Mouse (Mus musculus) embryonic facial prominence, embryonic 15.5 days (tissue): Measurements from ENCODE around the gene Zfp334. TPM values are rescaled to one million over a fixed set of nuclear protein-coding genes. Genes with fewer than 3 reads are reported as not detected.

Source experiments
- ATAC-seq: fragments of 200-750 bp; cut with Nextera tagmentation; 2 replicates; pipeline ENCODE4 v1.8.0; 2017; ENCODE audit warnings: low read depth, moderate TSS enrichment; ENCODE audit not compliant: insufficient number of reproducible peaks, low FRiP score, low TSS enrichment
- H3K27ac ChIP-seq: fragments of 300-500 bp; sonication (generic); replicated peaks from 2 replicates; pipeline ENCODE4 v1.5.1; 2015; ENCODE audit warnings: mild to moderate bottlenecking, inconsistent platforms
- H3K27me3 ChIP-seq: fragments of 300-500 bp; sonication (generic); 2 replicates; pipeline ENCODE4 v1.6.1; 2015; ENCODE audit warnings: inconsistent platforms
- H3K36me3 ChIP-seq: fragments of 300-500 bp; sonication (generic); 2 replicates; pipeline ENCODE4 v1.6.1; 2015; ENCODE audit warnings: mild to moderate bottlenecking, inconsistent platforms
- H3K4me1 ChIP-seq: fragments of 300-500 bp; sonication (generic); 2 replicates; pipeline ENCODE4 v1.6.1; 2015; ENCODE audit warnings: inconsistent platforms
- H3K4me2 ChIP-seq: fragments of 300-500 bp; sonication (generic); replicated peaks from 2 replicates; pipeline ENCODE4 v1.6.1; 2015; ENCODE audit warnings: mild to moderate bottlenecking, inconsistent platforms
- H3K4me3 ChIP-seq: fragments of 300-500 bp; sonication (generic); replicated peaks from 2 replicates; pipeline ENCODE4 v1.5.1; 2015; ENCODE audit warnings: mild to moderate bottlenecking, inconsistent platforms
- H3K9ac ChIP-seq: fragments of 300-500 bp; sonication (generic); 2 replicates; pipeline ENCODE4 v1.6.1; 2015; ENCODE audit warnings: inconsistent platforms
- H3K9me3 ChIP-seq: fragments of 300-500 bp; sonication (generic); replicated peaks from 2 replicates; pipeline ENCODE4 v1.6.1; 2016; ENCODE audit warnings: inconsistent platforms
- WGBS: fragments of 180-500 bp; shearing (Covaris S2); methylation state at CpG from one replicate; pipeline ENCODE4 v1.1.7; 2015; 5-methylcytosine and 5-hydroxymethylcytosine counted together
- polyA plus RNA-seq: library from polyadenylated mRNA; unstranded; fragments of >200 nt; fragmentation: Nextera tagmentation; extraction: Ambion mirVana; gene quantifications from 2 replicates; pipeline ENCODE4 v1.2.1, GENCODE M21; 2015

Gene Zfp334
- polyA plus RNA-seq, 1 experiment from 2014 or later = 7.0 TPM

DNA sequence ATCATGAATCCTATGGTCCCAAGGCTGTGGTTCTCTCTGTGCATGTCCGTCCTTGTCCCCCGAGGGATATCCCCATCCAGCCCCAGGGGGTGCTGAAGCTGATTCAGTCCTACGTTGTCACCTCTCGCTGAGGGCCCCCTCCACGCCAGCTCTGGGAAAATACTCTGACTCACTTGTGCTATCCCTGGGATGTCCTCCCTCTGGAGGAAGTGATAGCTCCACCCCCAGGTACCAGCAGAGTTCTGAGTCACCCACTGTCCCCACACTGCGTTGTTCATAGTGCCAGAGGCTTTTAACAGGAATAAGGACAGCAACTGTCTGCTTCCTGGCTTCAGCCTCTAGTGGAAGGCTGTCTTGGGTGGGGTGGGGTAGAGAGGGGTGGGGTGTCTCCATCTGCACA, 17.3 kb upstream of the Zfp334 start:
- H3K4me1 ChIP-seq = no peaks in the 10 kb centered on the region
- no peak overlapping the region for H3K4me2 ChIP-seq
- WGBS = 55% methylated on average over 6 of the region's 6 CpGs
- H3K27ac ChIP-seq = no peak overlapping the region
- H3K9ac ChIP-seq = no peak overlapping the region
- ATAC-seq = no peak
- no peaks in the 10 kb centered on the region for H3K9me3 ChIP-seq
- no peaks in the 10 kb centered on the region for H3K36me3 ChIP-seq
- no peaks in the 10 kb centered on the region for H3K27me3 ChIP-seq
- H3K4me3 ChIP-seq = no peak overlapping the region

DNA sequence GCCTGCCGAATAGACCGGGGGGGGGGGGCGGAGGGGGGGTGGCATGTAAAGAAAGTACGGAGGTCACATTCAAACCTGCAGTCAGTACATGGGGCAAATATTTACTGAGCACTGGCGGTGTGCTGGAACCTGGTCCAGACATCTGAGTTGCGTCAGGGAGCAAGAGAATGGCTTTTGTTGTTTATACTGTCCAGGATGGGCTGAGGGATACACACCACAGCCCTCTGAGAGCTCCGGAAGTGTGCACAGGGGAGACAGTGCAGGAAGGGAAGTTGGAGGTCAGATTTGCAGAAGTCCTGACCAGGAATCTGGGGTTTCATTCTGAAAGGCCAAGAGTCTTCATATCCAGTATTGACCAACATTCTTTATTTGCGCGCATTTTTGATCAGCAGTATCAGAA, 16.9 kb upstream of the Zfp334 start:
- H3K27me3 ChIP-seq = no peaks in the 10 kb centered on the region

DNA sequence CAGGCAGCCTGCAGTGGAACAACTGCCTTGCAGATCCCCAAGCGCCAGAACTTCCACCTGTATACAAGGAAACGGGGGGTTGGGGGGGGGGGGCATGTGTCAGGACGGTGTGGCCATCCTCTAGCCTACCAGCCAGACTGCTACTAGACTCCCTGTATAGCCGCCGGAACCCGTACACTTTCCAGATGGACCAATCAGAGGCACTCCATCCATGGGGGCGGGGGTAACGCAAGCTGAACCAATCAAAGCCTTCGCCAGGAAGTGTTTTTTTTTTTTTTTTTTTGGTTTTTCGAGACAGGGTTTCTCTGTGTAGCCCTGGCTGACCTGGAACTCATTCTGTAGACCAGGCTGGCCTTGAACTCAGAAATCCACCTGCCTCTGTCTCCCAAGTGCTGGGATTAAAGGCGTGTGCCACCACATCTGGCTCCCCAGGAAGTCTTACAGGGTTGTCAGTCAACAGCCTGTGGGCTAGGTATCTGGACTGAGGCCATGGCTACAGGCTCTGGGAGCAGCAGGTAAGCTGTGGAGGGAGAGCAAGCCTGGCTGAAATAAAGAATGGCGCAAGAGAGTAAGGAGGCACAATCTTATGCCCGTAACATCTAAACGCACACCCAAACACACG, 10.2 kb upstream of the Zfp334 start:
- H3K27me3 ChIP-seq = no peaks in the 10 kb centered on the region
- no peak overlapping the region for H3K4me3 ChIP-seq
- H3K36me3 ChIP-seq = no peaks in the 10 kb centered on the region
- peaks cover 16% of the 10 kb centered on the region for H3K4me1 ChIP-seq
- 62% methylated on average over 15 of the region's 15 CpGs for WGBS
- no peak overlapping the region for H3K9ac ChIP-seq
- H3K9me3 ChIP-seq = no peaks in the 10 kb centered on the region
- no peak for ATAC-seq
- peak overlapping the region; percentile 56; the same call in 1 of the 2 replicates for H3K27ac ChIP-seq
- H3K4me2 ChIP-seq = no peak overlapping the region

More for the DNA sequence above, 16.9 kb upstream of the Zfp334 start:
- Histone ChIP-seq H3K4me1 (no peaks in the 10 kb centered on the region), H3K4me2 (no peak overlapping the region), H3K4me3 (no peak overlapping the region), H3K27ac (no peak overlapping the region), H3K9ac (no peak overlapping the region), H3K36me3 (no peaks in the 10 kb centered on the region), H3K9me3 (no peaks in the 10 kb centered on the region)
- 57% methylated on average over 9 of the region's 9 CpGs for WGBS
- ATAC-seq = no peak

DNA sequence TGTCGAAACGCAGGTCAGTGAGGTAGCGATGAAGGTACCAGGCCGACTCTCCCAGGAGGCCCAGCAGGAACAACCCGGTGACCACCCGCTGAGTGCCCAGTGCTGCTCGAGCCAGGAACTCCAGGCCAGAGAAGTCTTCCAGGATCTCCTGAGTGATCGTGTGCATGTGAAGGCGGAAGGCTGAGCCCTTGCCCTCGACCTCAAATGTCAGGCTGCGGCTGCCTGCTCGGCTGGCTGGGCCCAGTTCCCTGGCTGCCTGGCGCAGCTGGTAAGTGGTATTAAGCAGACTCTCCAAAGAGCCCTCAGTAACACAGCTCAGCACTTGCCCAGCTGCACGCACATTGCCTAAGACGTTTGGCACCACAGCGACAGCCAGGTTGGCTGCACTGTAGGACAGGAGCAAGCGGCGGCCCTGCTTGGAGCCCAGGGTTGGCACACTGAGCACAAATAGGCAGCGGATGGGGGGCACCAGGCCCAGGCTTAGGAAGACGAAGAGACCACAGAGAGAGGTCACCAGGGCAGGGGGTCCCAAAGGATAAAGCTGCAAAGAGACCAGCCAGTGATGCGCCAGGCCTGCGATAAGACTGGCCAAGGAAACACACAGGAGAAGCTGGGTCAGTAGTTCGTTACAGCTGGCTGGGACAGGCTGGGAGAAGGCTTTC, 9.6 kb upstream of the Zfp334 start:
- no peaks in the 10 kb centered on the region for H3K9me3 ChIP-seq
- H3K4me2 ChIP-seq = peak overlapping the region; percentile 24
- no peaks in the 10 kb centered on the region for H3K27me3 ChIP-seq
- WGBS = 50% methylated on average over 23 of the region's 23 CpGs
- H3K9ac ChIP-seq = no peak overlapping the region
- H3K36me3 ChIP-seq = no peaks in the 10 kb centered on the region
- no peak overlapping the region for H3K4me3 ChIP-seq
- peaks cover 16% of the 10 kb centered on the region for H3K4me1 ChIP-seq
- H3K27ac ChIP-seq = peak overlapping the region; percentile 56
- ATAC-seq = 0 out of 2 replicates have a peak, but pooled peaks have one; percentile 8

DNA sequence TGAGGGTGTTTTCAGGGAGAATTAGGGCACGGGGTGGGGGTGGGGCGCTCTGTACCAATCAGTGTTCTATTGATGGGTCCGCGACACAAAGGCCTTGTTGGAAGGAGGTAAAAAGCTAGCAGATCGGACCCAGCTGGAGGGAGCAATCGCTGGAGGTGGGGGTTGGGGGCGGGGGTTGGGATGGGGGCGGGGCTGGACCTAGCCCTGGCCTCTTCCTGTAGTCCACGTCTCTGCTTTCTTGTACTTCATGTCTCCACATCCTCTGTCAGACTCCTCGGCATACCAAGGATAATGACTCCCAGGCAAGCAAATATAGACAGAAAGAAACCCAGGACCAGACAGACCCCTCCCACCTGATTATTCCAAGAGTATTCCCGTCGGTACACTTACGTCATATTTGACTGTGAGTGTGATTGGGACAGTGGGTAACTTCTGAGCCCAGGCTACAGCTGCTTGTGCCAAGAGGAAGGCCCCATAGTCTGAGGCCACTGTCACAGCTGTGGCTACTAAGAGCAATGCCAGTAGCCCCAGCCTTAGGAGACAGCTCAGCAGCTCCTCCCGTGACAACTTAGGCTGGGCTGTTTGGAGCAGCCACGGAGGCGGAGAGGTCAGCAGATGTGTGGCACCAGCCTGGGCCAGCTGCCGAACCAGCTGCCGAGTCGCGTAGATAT, 8.9 kb upstream of the Zfp334 start:
- H3K36me3 ChIP-seq = no peaks in the 10 kb centered on the region
- H3K27me3 ChIP-seq = no peaks in the 10 kb centered on the region
- H3K9ac ChIP-seq = no peak overlapping the region
- peak; percentile 72 for ATAC-seq
- 24% methylated on average over 19 of the region's 20 CpGs for WGBS
- H3K27ac ChIP-seq = peak overlapping the region; percentile 56
- H3K9me3 ChIP-seq = no peaks in the 10 kb centered on the region
- H3K4me2 ChIP-seq = peak overlapping the region; percentile 24
- no peak overlapping the region for H3K4me3 ChIP-seq
- peaks cover 19% of the 10 kb centered on the region for H3K4me1 ChIP-seq

- Histone ChIP-seq H3K4me1 (peaks cover 13% of the 10 kb centered on the region), H3K36me3 (no peaks in the 10 kb centered on the region), H3K4me2 (no peak overlapping the region), H3K9me3 (no peaks in the 10 kb centered on the region), H3K27me3 (no peaks in the 10 kb centered on the region), H3K27ac (no peak overlapping the region), H3K4me3 (no peak overlapping the region), H3K9ac (no peak overlapping the region)
- ATAC-seq = no peak
- WGBS = 69% methylated on average over 4 of the region's 4 CpGs
These were observed 4.1 kb upstream of the Zfp334 start for GRCm38 (mm10) chr2:165392156-165392555.

DNA sequence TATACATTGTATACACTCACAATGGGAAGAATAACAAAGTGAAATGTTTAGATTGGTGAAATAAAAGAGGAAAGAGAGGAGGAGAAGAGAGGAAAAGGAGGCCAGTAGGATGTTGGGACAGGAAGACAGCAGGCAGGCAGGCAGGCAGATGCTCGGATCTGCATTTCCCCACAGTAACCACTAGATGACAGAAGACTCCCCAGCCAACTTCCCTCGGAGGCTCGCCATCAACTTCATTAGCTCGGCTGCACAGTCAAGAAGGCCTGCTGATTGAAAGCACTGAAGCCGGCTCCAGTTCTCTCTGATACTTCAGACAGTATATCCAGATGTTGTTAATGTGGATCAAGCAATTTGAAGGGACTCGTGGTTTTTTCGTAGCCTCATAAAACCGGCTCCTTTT, 3.5 kb upstream of the Zfp334 start:
- Histone ChIP-seq H3K4me2 (no peak overlapping the region), H3K27me3 (no peaks in the 10 kb centered on the region), H3K4me1 (peaks cover 12% of the 10 kb centered on the region), H3K27ac (no peak overlapping the region), H3K9me3 (no peaks in the 10 kb centered on the region), H3K36me3 (0 out of 2 replicates have a peak, but pooled peaks cover 3% of the 10 kb centered on the region), H3K9ac (no peak overlapping the region), H3K4me3 (no peak overlapping the region)
- ATAC-seq = no peak
- WGBS = 6% methylated on average over 8 of the region's 8 CpGs

DNA sequence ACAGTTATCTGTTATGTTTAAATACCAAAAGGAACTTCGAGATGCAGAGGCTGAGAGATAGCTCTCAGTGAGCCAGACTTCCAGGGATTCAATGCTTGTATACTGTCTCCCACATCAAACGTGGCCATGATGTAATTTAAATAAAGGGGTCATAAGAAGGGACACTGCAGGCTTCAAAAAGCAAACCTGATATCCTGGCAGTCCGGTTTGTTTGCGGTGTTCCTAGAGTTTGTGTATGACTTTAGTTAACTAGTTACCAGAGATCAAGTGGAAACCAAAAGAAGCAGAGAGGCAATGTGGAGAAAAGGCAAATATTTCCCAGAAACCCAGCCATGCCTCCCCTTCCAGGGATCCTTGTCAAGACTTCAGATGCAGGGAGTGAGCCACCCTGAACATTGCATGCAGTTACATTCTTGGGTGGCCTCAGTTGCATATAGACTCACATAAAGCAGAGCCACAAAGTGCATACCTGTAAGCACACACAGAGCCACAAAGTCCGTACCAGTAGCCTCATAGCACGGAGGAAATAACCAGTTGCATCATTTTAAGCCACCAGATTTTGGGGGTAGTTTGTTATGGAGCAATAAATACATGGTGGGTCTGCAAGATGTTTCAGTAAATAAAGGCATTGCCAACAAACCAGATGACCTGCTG, 1.4 kb upstream of the Zfp334 start:
- peaks cover 13% of the 10 kb centered on the region for H3K4me1 ChIP-seq
- ATAC-seq = no peak
- 78% methylated on average over 6 of the region's 6 CpGs for WGBS
- H3K9me3 ChIP-seq = no peaks in the 10 kb centered on the region
- no peak overlapping the region for H3K27ac ChIP-seq
- no peak overlapping the region for H3K9ac ChIP-seq
- no peak overlapping the region for H3K4me2 ChIP-seq
- H3K27me3 ChIP-seq = no peaks in the 10 kb centered on the region
- peaks cover 24% of the 10 kb centered on the region for H3K36me3 ChIP-seq
- H3K4me3 ChIP-seq = no peak overlapping the region

- peak overlapping the region; percentile 79 for H3K9ac ChIP-seq
- no peak for ATAC-seq
- H3K4me1 ChIP-seq = peaks cover 13% of the 10 kb centered on the region
- H3K9me3 ChIP-seq = no peaks in the 10 kb centered on the region
- H3K36me3 ChIP-seq = peaks cover 44% of the 10 kb centered on the region
- H3K27me3 ChIP-seq = no peaks in the 10 kb centered on the region
- peak overlapping the region; percentile 68 for H3K4me2 ChIP-seq
- 9% methylated on average over 4 of the region's 4 CpGs for WGBS
- peak overlapping the region; percentile 87; the same call in 1 of the 2 replicates for H3K27ac ChIP-seq
- peak overlapping the region; percentile 80 for H3K4me3 ChIP-seq
These were observed 689 bp downstream of the Zfp334 start for GRCm38 (mm10) chr2:165387370-165387769.

DNA sequence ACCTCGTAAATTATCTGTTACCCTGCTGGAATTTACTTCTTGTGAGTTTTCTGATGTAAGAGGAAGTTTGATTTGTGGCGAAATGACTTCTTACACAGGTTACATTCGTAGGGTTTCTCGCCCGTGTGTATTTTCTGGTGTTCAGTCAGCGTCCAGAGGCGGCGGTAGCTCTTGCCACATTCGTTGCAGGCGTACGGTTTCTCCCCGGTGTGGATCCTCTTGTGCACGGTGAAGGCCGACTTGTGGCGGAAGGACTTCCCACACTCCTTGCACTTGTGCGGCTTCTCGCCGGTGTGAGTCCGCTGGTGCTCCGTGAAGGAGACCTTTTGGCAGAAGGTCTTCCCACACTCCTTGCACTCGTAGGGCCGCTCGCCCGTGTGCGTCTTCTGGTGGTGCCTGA, 8.0 kb downstream of the Zfp334 start:
- WGBS = 95% methylated on average over 25 of the region's 25 CpGs
- Histone ChIP-seq H3K4me2 (no peak overlapping the region), H3K36me3 (peaks cover 82% of the 10 kb centered on the region), H3K4me3 (no peak overlapping the region), H3K27ac (no peak overlapping the region), H3K27me3 (no peaks in the 10 kb centered on the region), H3K4me1 (no peaks in the 10 kb centered on the region), H3K9me3 (peaks cover 19% of the 10 kb centered on the region; the same call in 1 of the 2 replicates), H3K9ac (no peak overlapping the region)
- ATAC-seq = no peak

DNA sequence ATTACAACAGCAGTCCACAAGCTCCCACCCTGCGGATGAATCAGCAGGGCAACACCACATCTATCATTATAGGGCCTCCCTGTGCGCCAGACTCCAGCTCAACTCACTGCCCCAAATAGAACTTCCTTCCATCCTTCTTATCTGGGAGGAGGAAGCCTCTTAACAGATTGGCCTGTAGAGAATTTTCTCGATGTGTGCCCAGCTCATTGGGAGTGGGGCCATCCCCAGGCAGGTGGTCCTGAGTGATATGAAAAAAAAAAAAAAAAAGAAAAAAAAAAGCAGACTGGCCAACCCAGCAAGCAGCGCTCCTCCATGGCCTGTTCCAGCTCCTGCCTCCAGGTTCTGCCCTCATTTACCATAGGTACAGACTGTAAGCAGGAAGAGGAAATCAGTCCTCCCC, 12.1 kb downstream of the Zfp334 start:
- H3K27ac ChIP-seq = no peak overlapping the region
- no peaks in the 10 kb centered on the region for H3K4me1 ChIP-seq
- WGBS = 82% methylated on average over 4 of the region's 4 CpGs
- H3K27me3 ChIP-seq = no peaks in the 10 kb centered on the region
- H3K9me3 ChIP-seq = peaks cover 11% of the 10 kb centered on the region; the same call in 1 of the 2 replicates
- H3K4me3 ChIP-seq = no peak overlapping the region
- H3K36me3 ChIP-seq = peaks cover 47% of the 10 kb centered on the region
- ATAC-seq = no peak
- no peak overlapping the region for H3K9ac ChIP-seq
- no peak overlapping the region for H3K4me2 ChIP-seq
